ENCODE assay signal across 8 mouse cellular contexts in the genomic region with DNA sequence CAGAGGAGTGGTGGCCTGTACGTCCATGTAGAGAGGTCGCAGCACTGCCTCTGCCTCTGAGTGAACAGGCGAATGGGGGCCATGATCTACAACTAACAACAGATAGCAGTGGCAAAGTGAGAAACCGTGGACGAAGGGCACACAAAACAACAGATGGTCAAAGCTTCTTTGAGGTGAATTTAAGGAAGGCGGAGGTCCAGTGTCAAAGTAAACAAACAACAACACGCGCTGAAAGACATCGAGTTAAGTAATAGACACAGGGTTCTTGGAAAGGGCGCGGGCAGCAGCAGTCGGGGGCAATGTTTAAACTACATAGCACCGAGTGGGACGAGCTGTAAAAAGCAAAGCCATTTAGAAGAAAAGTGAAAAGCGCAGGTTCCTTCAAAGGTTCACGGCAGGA. TPM values are rescaled to one million over a fixed set of nuclear protein-coding genes. Genes with fewer than 3 reads are reported as not detected.
DNase-seq lines count a peak whose midpoint lies in the region; ATAC-seq and TF ChIP-seq lines count a peak whose summit lies in the region.

No protein-coding gene starts in this region.

- peak overlapping the region; percentile 94 for H3K27ac ChIP-seq in forebrain, embryonic 10.5 days
- peak overlapping the region; percentile 92 for H3K27ac ChIP-seq in stomach, embryonic 14.5 days (ENCODE audit: low read length)

- peaks cover 61% of the 10 kb centered on the region for H3K36me3 ChIP-seq in E14TG2a.4 (ENCODE audit: insufficient read depth, low read length)
- peaks cover 51% of the 10 kb centered on the region for H3K36me3 ChIP-seq in forebrain, embryonic 10.5 days (replicated peaks)
- H3K36me3 ChIP-seq in stomach, embryonic 14.5 days (ENCODE audit: control insufficient read depth, insufficient read depth, low read length) = peaks cover 18% of the 10 kb centered on the region

- H3K27me3 ChIP-seq in E14TG2a.4 (ENCODE audit: insufficient read depth, low read length) = no peaks in the 10 kb centered on the region
- no peaks in the 10 kb centered on the region for H3K27me3 ChIP-seq in forebrain, embryonic 10.5 days (ENCODE audit: poor library complexity, severe bottlenecking)
- H3K27me3 ChIP-seq in stomach, embryonic 14.5 days (ENCODE audit: control insufficient read depth, insufficient read depth, low read length) = no peaks in the 10 kb centered on the region

- peak; percentile 24 for DNase-seq in cerebellum, adult 9-10 months
- DNase-seq in cerebellum, adult 11-12 months = no peak
- DNase-seq in forebrain, embryonic 10.5 days (ENCODE audit: extremely low spot score, low spot score) = peak; percentile 17
- DNase-seq in liver = peak; percentile 17
- DNase-seq in gastrocnemius, postnatal 25 days = no peak
- no peak for DNase-seq in thymus, postnatal 14 days

- peak overlapping the region; percentile 82 for H3K4me2 ChIP-seq in stomach, embryonic 14.5 days (replicated peaks; ENCODE audit: low read depth, low read length)

- H3K4me1 ChIP-seq in E14TG2a.4 (replicated peaks; ENCODE audit: low read depth, low read length) = peaks cover 16% of the 10 kb centered on the region
- peaks cover 27% of the 10 kb centered on the region for H3K4me1 ChIP-seq in forebrain, embryonic 10.5 days
- H3K4me1 ChIP-seq in stomach, embryonic 14.5 days (ENCODE audit: control insufficient read depth, insufficient read depth, low read length) = peaks cover 5% of the 10 kb centered on the region; the same call in 1 of the 2 replicates

- no peak for TF ChIP-seq CTCF in E14TG2a.4 (conservative IDR thresholded peaks at IDR 0.05; ENCODE audit: low read length)

- peak overlapping the region; percentile 93 for H3K4me3 ChIP-seq in E14TG2a.4 (replicated peaks; ENCODE audit: low read length)
- H3K4me3 ChIP-seq in forebrain, embryonic 10.5 days = peak overlapping the region; percentile 84
- H3K4me3 ChIP-seq in stomach, embryonic 14.5 days (ENCODE audit: low read depth, low read length) = peak overlapping the region; percentile 64

- no peak for ATAC-seq in stomach, embryonic 14.5 days (ENCODE audit: insufficient number of reproducible peaks, insufficient read depth, low FRiP score, low read depth)

- no peaks in the 10 kb centered on the region for H3K9me3 ChIP-seq in E14TG2a.4 (ENCODE audit: low read length)
- no peaks in the 10 kb centered on the region for H3K9me3 ChIP-seq in forebrain, embryonic 10.5 days
- H3K9me3 ChIP-seq in stomach, embryonic 14.5 days (ENCODE audit: control insufficient read depth, low read depth, low read length) = no peaks in the 10 kb centered on the region

- WGBS in forebrain, embryonic 10.5 days = 5% methylated on average over 16 of the region's 16 CpGs
- 2% methylated on average over 16 of the region's 16 CpGs for WGBS in stomach, embryonic 14.5 days

- peak overlapping the region; percentile 73 for H3K9ac ChIP-seq in stomach, embryonic 14.5 days (replicated peaks; ENCODE audit: low read depth, low read length)

RNA-seq across cellular contexts. Expression of a gene that starts 0.5 kb away (rescaled TPM):
- polyA plus RNA-seq in forebrain, embryonic 10.5 days (2016; fragmentation: Nextera tagmentation; extraction: Ambion mirVana) = 379 and 398 TPM in 2 replicates
- polyA plus RNA-seq in stomach, embryonic 14.5 days (2014; fragmentation: Nextera tagmentation; extraction: Ambion mirVana) = 380 and 418 TPM in 2 replicates
- 100 to 1,000 TPM; 206 to 210 TPM for total RNA-seq in gastrocnemius, postnatal 25 days (2021)

RNA-seq across cellular contexts. Expression of a gene that starts 0.6 kb away (rescaled TPM):
- 41.7 and 45.2 TPM in 2 replicates for polyA plus RNA-seq in forebrain, embryonic 10.5 days (2016; fragmentation: Nextera tagmentation; extraction: Ambion mirVana)
- polyA plus RNA-seq in stomach, embryonic 14.5 days (2014; fragmentation: Nextera tagmentation; extraction: Ambion mirVana) = 41.5 and 44.6 TPM in 2 replicates
- total RNA-seq in gastrocnemius, postnatal 25 days (2021) = 10 to 100 TPM; 74.2 to 80.6 TPM

RNA-seq across cellular contexts. Expression of a gene that starts 16.5 kb away (rescaled TPM):
- polyA plus RNA-seq in forebrain, embryonic 10.5 days (2016; fragmentation: Nextera tagmentation; extraction: Ambion mirVana) = 20.7 TPM in 2 replicates
- 11.0 and 17.6 TPM in 2 replicates for polyA plus RNA-seq in stomach, embryonic 14.5 days (2014; fragmentation: Nextera tagmentation; extraction: Ambion mirVana)
- 1 to 10 TPM; 4.9 to 5.6 TPM for total RNA-seq in gastrocnemius, postnatal 25 days (2021)

RNA-seq across cellular contexts. Expression of a gene that starts 31.6 kb away (rescaled TPM):
- 47.5 and 50.4 TPM in 2 replicates for polyA plus RNA-seq in forebrain, embryonic 10.5 days (2016; fragmentation: Nextera tagmentation; extraction: Ambion mirVana)
- polyA plus RNA-seq in stomach, embryonic 14.5 days (2014; fragmentation: Nextera tagmentation; extraction: Ambion mirVana) = 30.1 and 31.5 TPM in 2 replicates
- total RNA-seq in gastrocnemius, postnatal 25 days (2021) = 1 to 10 TPM; 6.3 TPM

RNA-seq across cellular contexts. Expression of a gene that starts 31.6 kb away (rescaled TPM):
- 63.3 and 73.3 TPM in 2 replicates for polyA plus RNA-seq in forebrain, embryonic 10.5 days (2016; fragmentation: Nextera tagmentation; extraction: Ambion mirVana)
- polyA plus RNA-seq in stomach, embryonic 14.5 days (2014; fragmentation: Nextera tagmentation; extraction: Ambion mirVana) = 59.5 and 60.1 TPM in 2 replicates
- 10 to 100 TPM in 1 of 2 experiments, 1 to 10 TPM in 1; 8.2 to 10.9 TPM for total RNA-seq in gastrocnemius, postnatal 25 days (2021)

Comparison
In these comparisons a context has a peak if more than half of its experiments do, and no peak if none do; other contexts are left out.
1. DNase-seq: peak in cerebellum, adult 9-10 months (single experiment), forebrain, embryonic 10.5 days (single experiment) and liver (single experiment); none in cerebellum, adult 11-12 months (single experiment), gastrocnemius, postnatal 25 days (single experiment) and thymus, postnatal 14 days (single experiment).
2. Peak in every context shown above with its lines, with median percentiles within 50 percentile points of each other: H3K4me3 ChIP-seq.